Mouse (Mus musculus): ENCODE measurements around the gene Sypl. TPM values are rescaled to one million over a fixed set of nuclear protein-coding genes. Genes with fewer than 3 reads are reported as not detected.

Sypl gene
- polyA plus RNA-seq, 1 experiment from 2014 or later = 135 TPM

Other genes starting within 250 kb of the Sypl start
- 23.6 and 30.9 TPM in 2 replicates for gene Nampt, start 134.3 kb upstream of the Sypl start, polyA plus RNA-seq (2014; fragmentation: Nextera tagmentation; extraction: Ambion mirVana)
- gene Cdhr3, start 139.0 kb downstream of the Sypl start, polyA plus RNA-seq (2014; fragmentation: Nextera tagmentation; extraction: Ambion mirVana) = not detected in 2 replicates
- gene Atxn7l1, start 193.8 kb downstream of the Sypl start, polyA plus RNA-seq (2014; fragmentation: Nextera tagmentation; extraction: Ambion mirVana) = 14.3 and 16.5 TPM in 2 replicates